ENCODE assay signal across 14 mouse cellular contexts in the genomic region with DNA sequence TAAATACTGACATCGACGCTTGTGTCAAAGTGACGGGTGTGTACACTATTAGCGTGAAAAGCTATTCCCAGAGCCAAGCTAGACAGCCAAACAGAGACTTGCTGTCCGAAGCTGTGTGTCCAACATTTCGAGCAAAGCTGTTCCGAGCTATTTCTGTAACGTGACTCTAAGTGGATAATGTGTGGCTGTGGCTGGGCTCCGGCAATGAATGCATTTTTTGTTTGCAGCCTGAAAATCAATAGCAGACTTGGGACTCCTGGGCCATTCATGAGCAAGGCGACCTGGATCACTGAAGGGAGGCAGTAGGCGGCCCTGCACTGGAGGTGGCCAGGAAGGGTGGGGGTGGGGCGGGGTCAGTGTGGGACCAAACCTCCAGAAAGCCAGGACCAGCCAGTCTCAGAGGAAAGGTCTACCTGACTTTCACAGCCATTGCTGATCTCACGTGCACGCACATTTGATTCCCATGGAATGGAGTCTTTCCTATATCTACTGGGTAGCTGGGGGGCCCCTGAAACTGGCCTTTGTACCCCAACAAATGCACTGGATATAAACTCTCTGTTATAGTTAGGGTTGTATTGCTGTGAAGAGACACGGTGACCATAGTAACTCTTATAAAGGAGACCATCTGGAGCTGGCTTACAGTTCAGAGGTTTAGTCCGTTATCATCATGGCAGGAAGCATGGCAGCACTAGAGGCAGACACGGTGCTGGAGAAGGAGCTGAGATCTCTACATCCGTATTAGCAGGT.
DNase-seq lines count a peak whose midpoint lies in the region; ATAC-seq lines count a peak whose summit lies in the region.
"Had no signal": no experiment of that assay in that cellular context is flagged by ENCODE, and none has a peak within 500 bp of the region (broad histone marks: within the 10 kb centered on the region; RNA-seq: fewer than 3 reads in every experiment).

No protein-coding gene starts in this region.

- H3K36me3 ChIP-seq in heart, embryonic 15.5 days, result no peaks in the 10 kb centered on the region
- no peaks in the 10 kb centered on the region for H3K36me3 ChIP-seq in intestine, embryonic 15.5 days
- H3K36me3 ChIP-seq in liver, embryonic 15.5 days (replicated peaks), result no peaks in the 10 kb centered on the region
- H3K36me3 ChIP-seq: midbrain, embryonic 15.5 days had no signal

- WGBS in heart, embryonic 15.5 days, result 48% methylated on average over 18 of the region's 18 CpGs
- 37% methylated on average over 18 of the region's 18 CpGs for WGBS in intestine, embryonic 15.5 days
- WGBS in liver, embryonic 15.5 days (ENCODE audit: insufficient replicate concordance), result 54% methylated on average over 18 of the region's 18 CpGs

- H3K9ac ChIP-seq in heart, embryonic 15.5 days, result no peak overlapping the region
- no peak overlapping the region for H3K9ac ChIP-seq in intestine, embryonic 15.5 days
- no peak overlapping the region for H3K9ac ChIP-seq in liver, embryonic 15.5 days
- H3K9ac ChIP-seq: midbrain, embryonic 15.5 days had no signal

- H3K4me1 ChIP-seq in heart, embryonic 15.5 days (replicated peaks), result peaks cover 12% of the 10 kb centered on the region
- H3K4me1 ChIP-seq in intestine, embryonic 15.5 days (replicated peaks), result peaks cover 13% of the 10 kb centered on the region
- H3K4me1 ChIP-seq in liver, embryonic 15.5 days (replicated peaks), result no peaks in the 10 kb centered on the region
- H3K4me1 ChIP-seq: midbrain, embryonic 15.5 days had no signal

- DNase-seq in heart, adult 11 months, result no peak
- DNase-seq in embryo, embryonic 11 days, result peak; percentile 64
- DNase-seq in adrenal gland, postnatal 36 days, result no peak
- DNase-seq in testis, postnatal 14 days (ENCODE audit: low spot score), result no peak
- DNase-seq in right cerebral cortex, adult 18-20 months, result no peak
- DNase-seq: cerebellum, adult 8-10 months; gastrocnemius, postnatal 10 days; kidney, adult 18-20 months; lung, adult 2 months had no signal

- no peak for ATAC-seq in heart, embryonic 15.5 days (replicated peaks; ENCODE audit: insufficient number of reproducible peaks, insufficient read depth, low FRiP score, low read depth)
- peak; percentile 85 for ATAC-seq in intestine, embryonic 15.5 days
- ATAC-seq in liver, embryonic 15.5 days (ENCODE audit: insufficient read depth), result peak; percentile 78
- ATAC-seq: midbrain, embryonic 15.5 days; Patski had no signal

- H3K27ac ChIP-seq in heart, embryonic 15.5 days, result 0 out of 2 replicates have a peak overlapping the region, but pooled peaks have one; percentile 20
- H3K27ac ChIP-seq in intestine, embryonic 15.5 days, result no peak overlapping the region
- peak overlapping the region; percentile 70 for H3K27ac ChIP-seq in liver, embryonic 15.5 days (replicated peaks)
- H3K27ac ChIP-seq: midbrain, embryonic 15.5 days had no signal

- H3K4me3 ChIP-seq in heart, embryonic 15.5 days, result no peak overlapping the region
- H3K4me3 ChIP-seq in intestine, embryonic 15.5 days (replicated peaks), result no peak overlapping the region
- H3K4me3 ChIP-seq in liver, embryonic 15.5 days (replicated peaks), result no peak overlapping the region
- H3K4me3 ChIP-seq: midbrain, embryonic 15.5 days had no signal

- no peaks in the 10 kb centered on the region for H3K9me3 ChIP-seq in heart, embryonic 15.5 days (replicated peaks)
- no peaks in the 10 kb centered on the region for H3K9me3 ChIP-seq in intestine, embryonic 15.5 days
- H3K9me3 ChIP-seq in liver, embryonic 15.5 days (replicated peaks), result no peaks in the 10 kb centered on the region
- H3K9me3 ChIP-seq: midbrain, embryonic 15.5 days had no signal

- H3K27me3 ChIP-seq in heart, embryonic 15.5 days, result no peaks in the 10 kb centered on the region
- H3K27me3 ChIP-seq in intestine, embryonic 15.5 days (replicated peaks), result no peaks in the 10 kb centered on the region
- H3K27me3 ChIP-seq in liver, embryonic 15.5 days, result no peaks in the 10 kb centered on the region
- H3K27me3 ChIP-seq: midbrain, embryonic 15.5 days; Patski had no signal

- H3K4me2 ChIP-seq in heart, embryonic 15.5 days, result no peak overlapping the region
- H3K4me2 ChIP-seq in intestine, embryonic 15.5 days (replicated peaks), result no peak overlapping the region
- 0 out of 2 replicates have a peak overlapping the region, but pooled peaks have one; percentile 5 for H3K4me2 ChIP-seq in liver, embryonic 15.5 days
- H3K4me2 ChIP-seq: midbrain, embryonic 15.5 days had no signal
